Mouse (Mus musculus): Measurements from ENCODE around the gene Pwwp2a. TPM values are rescaled to one million over a fixed set of nuclear protein-coding genes. Genes with fewer than 3 reads are reported as not detected.

The Pwwp2a gene
- total and polyA plus RNA-seq, 2 experiments from 2014 or later, result 18.8 to 19.9 TPM

- TF ChIP-seq CTCF (IDR thresholded peaks at IDR 0.05), result peak; percentile 30
- ATAC-seq (ENCODE audit: low FRiP score) (no peak), DNase-seq (ENCODE audit: low spot score) (no peak)
- peaks cover 33% of the 10 kb centered on the region for H3K36me3 ChIP-seq (ENCODE audit: insufficient read depth, low read length)
- H3K27ac ChIP-seq (ENCODE audit: low read depth, low read length), result no peak overlapping the region
- H3K4me2 ChIP-seq (ENCODE audit: low read depth, low read length, poor library complexity, severe bottlenecking), result no peak overlapping the region
- H3K27me3 ChIP-seq (ENCODE audit: insufficient read depth, low read length), result no peaks in the 10 kb centered on the region
- H3K4me1 ChIP-seq (ENCODE audit: insufficient read depth, low read length), result no peaks in the 10 kb centered on the region
- H3K4me3 ChIP-seq (ENCODE audit: low read depth, low read length), result no peak overlapping the region
- no peak overlapping the region for H3K9ac ChIP-seq (replicated peaks; ENCODE audit: low read length, poor library complexity, severe bottlenecking)
- no peaks in the 10 kb centered on the region for H3K9me3 ChIP-seq (ENCODE audit: low read length)
- 87% methylated on average over 7 of the region's 7 CpGs for WGBS
Observed at GRCm38 (mm10) chr11:43728737-43729301, 47.0 kb downstream of the Pwwp2a start.

DNA sequence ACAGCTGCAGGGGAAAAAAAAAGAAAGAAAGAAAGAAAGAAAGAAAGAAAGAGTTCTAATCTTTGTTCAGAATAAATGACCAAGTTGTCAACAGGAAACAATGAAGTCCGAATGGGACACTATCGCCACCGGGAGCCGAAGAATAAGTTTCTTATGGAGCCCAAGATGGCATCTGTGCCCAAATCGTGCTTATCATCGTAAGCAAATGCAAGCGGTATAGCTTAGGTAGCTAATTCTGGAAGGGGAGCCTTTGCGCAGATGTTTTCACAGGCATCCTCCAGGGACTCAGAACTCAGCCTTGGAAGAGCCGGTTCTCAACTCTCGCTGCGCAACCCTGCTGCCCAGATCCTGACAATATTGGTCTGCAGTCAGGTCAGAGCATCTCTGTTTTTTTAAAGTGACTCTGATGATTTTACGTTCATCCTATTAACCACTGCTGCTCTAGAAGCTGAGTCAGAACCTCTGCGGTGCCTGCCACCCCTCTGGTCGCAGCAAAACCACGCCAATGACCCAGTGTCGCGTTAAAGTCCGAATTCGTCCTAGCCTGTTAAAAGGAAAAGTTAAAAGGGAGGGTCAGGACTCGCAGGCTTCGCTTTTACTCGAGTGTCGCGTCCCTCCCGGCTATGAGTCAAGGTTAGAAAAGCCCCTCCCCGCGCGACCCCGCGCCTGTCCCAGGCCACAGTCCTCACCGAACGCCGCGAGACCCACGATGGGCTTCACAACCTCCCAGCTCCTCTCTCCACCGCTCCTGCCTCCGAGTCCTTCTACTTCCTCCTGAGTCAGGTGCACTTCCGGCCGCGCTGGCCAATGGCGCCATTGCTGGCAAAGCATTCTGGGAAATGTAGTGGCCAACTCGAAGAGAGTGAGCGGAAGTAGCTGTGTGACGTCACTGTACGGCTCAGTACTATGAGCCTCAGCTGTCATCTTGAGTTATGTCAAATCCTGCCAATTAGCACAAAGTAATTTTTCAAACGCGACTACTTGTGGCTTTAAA is 65.7 kb downstream of the Pwwp2a start, which contains the start of gene Ttc1:
TSS of gene Ttc1 (minus strand) at position 776 of the 994 bp plus-strand sequence.
- H3K4me2 ChIP-seq (ENCODE audit: low read depth, low read length, poor library complexity, severe bottlenecking), result peak within 1 kb of the TSS; percentile 79
- 0 out of 2 replicates have a peak, but pooled peaks have one; percentile 17 for TF ChIP-seq CTCF (IDR thresholded peaks at IDR 0.05)
- H3K36me3 ChIP-seq (ENCODE audit: insufficient read depth, low read length), result peaks cover 11% of the 10 kb centered on the region
- H3K4me1 ChIP-seq (ENCODE audit: insufficient read depth, low read length), result no peaks in the 10 kb centered on the region
- H3K27me3 ChIP-seq (ENCODE audit: insufficient read depth, low read length), result no peaks in the 10 kb centered on the region
- DNase-seq (ENCODE audit: low spot score) (peak; percentile 99), ATAC-seq (ENCODE audit: low FRiP score) (peak; percentile 97)
- peak within 1 kb of the TSS; percentile 58 for H3K9ac ChIP-seq (replicated peaks; ENCODE audit: low read length, poor library complexity, severe bottlenecking)
- peak within 1 kb of the TSS; percentile 48 for H3K27ac ChIP-seq (ENCODE audit: low read depth, low read length)
- WGBS, result 5% methylated on average over 47 of the region's 47 CpGs
- peak within 1 kb of the TSS; percentile 66 for H3K4me3 ChIP-seq (ENCODE audit: low read depth, low read length)
- no peaks in the 10 kb centered on the region for H3K9me3 ChIP-seq (ENCODE audit: low read length)

GRCm38 (mm10) chr11:43751542-43751941 is 69.7 kb downstream of the Pwwp2a start:
- Histone ChIP-seq H3K36me3 (ENCODE audit: insufficient read depth, low read length) (no peaks in the 10 kb centered on the region), H3K9ac (replicated peaks; ENCODE audit: low read length, poor library complexity, severe bottlenecking) (no peak overlapping the region), H3K27me3 (ENCODE audit: insufficient read depth, low read length) (no peaks in the 10 kb centered on the region), H3K27ac (ENCODE audit: low read depth, low read length) (no peak overlapping the region), H3K9me3 (ENCODE audit: low read length) (no peaks in the 10 kb centered on the region), H3K4me3 (ENCODE audit: low read depth, low read length) (no peak overlapping the region), H3K4me1 (ENCODE audit: insufficient read depth, low read length) (no peaks in the 10 kb centered on the region), H3K4me2 (ENCODE audit: low read depth, low read length, poor library complexity, severe bottlenecking) (no peak overlapping the region)
- TF ChIP-seq CTCF (IDR thresholded peaks at IDR 0.05), result no peak; the same call in 1 of the 2 replicates
- 69% methylated on average over 2 of the region's 2 CpGs for WGBS
- no peak for DNase-seq (ENCODE audit: low spot score)
- no peak for ATAC-seq (ENCODE audit: low FRiP score)

GRCm38 (mm10) chr11:43754568-43754967 is 72.8 kb downstream of the Pwwp2a start:
- H3K4me3 ChIP-seq (ENCODE audit: low read depth, low read length), result no peak overlapping the region
- no peak overlapping the region for H3K27ac ChIP-seq (ENCODE audit: low read depth, low read length)
- H3K36me3 ChIP-seq (ENCODE audit: insufficient read depth, low read length), result no peaks in the 10 kb centered on the region
- DNase-seq (ENCODE audit: low spot score), result no peak
- H3K9me3 ChIP-seq (ENCODE audit: low read length), result no peaks in the 10 kb centered on the region
- ATAC-seq (ENCODE audit: low FRiP score), result no peak
- WGBS, result 95% methylated on average over 1 of the region's 1 CpGs
- H3K27me3 ChIP-seq (ENCODE audit: insufficient read depth, low read length), result no peaks in the 10 kb centered on the region
- TF ChIP-seq CTCF (IDR thresholded peaks at IDR 0.05), result no peak
- H3K4me2 ChIP-seq (ENCODE audit: low read depth, low read length, poor library complexity, severe bottlenecking), result no peak overlapping the region
- no peaks in the 10 kb centered on the region for H3K4me1 ChIP-seq (ENCODE audit: insufficient read depth, low read length)
- H3K9ac ChIP-seq (replicated peaks; ENCODE audit: low read length, poor library complexity, severe bottlenecking), result no peak overlapping the region

DNA sequence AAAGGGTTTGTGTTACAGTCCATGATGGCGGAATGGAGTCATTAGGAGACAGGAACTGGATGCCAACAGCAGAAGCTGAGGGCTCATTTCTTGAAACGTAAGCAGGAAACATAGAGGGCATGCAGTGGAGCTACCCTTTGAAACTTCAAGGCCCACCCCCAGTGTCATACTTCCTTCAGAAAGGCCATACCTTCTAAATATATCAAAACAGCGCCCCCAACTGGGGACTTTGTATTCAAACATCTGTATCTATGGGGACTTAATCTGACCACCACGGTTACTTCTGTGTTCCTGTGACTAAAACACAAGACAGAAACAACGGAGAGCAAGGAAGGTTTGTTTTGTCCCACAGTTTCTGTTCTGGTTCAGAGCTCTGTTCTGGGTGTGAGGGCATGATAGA is 73.6 kb downstream of the Pwwp2a start:
- TF ChIP-seq CTCF (IDR thresholded peaks at IDR 0.05), result no peak
- Histone ChIP-seq H3K4me1 (ENCODE audit: insufficient read depth, low read length) (no peaks in the 10 kb centered on the region), H3K9ac (replicated peaks; ENCODE audit: low read length, poor library complexity, severe bottlenecking) (no peak overlapping the region), H3K9me3 (ENCODE audit: low read length) (no peaks in the 10 kb centered on the region), H3K4me3 (ENCODE audit: low read depth, low read length) (no peak overlapping the region), H3K4me2 (ENCODE audit: low read depth, low read length, poor library complexity, severe bottlenecking) (no peak overlapping the region), H3K36me3 (ENCODE audit: insufficient read depth, low read length) (no peaks in the 10 kb centered on the region), H3K27ac (ENCODE audit: low read depth, low read length) (no peak overlapping the region), H3K27me3 (ENCODE audit: insufficient read depth, low read length) (no peaks in the 10 kb centered on the region)
- ATAC-seq (ENCODE audit: low FRiP score) (no peak), DNase-seq (ENCODE audit: low spot score) (no peak)
- 68% methylated on average over 5 of the region's 5 CpGs for WGBS

GRCm38 (mm10) chr11:43758436-43758835 is 76.6 kb downstream of the Pwwp2a start:
- no peak overlapping the region for H3K4me3 ChIP-seq (ENCODE audit: low read depth, low read length)
- H3K36me3 ChIP-seq (ENCODE audit: insufficient read depth, low read length), result no peaks in the 10 kb centered on the region
- no peak for DNase-seq (ENCODE audit: low spot score)
- H3K27ac ChIP-seq (ENCODE audit: low read depth, low read length), result no peak overlapping the region
- no peak for TF ChIP-seq CTCF (IDR thresholded peaks at IDR 0.05)
- H3K9me3 ChIP-seq (ENCODE audit: low read length), result no peaks in the 10 kb centered on the region
- WGBS, result 69% methylated on average over 2 of the region's 2 CpGs
- H3K4me1 ChIP-seq (ENCODE audit: insufficient read depth, low read length), result no peaks in the 10 kb centered on the region
- ATAC-seq (ENCODE audit: low FRiP score), result no peak
- no peak overlapping the region for H3K9ac ChIP-seq (replicated peaks; ENCODE audit: low read length, poor library complexity, severe bottlenecking)
- no peak overlapping the region for H3K4me2 ChIP-seq (ENCODE audit: low read depth, low read length, poor library complexity, severe bottlenecking)
- no peaks in the 10 kb centered on the region for H3K27me3 ChIP-seq (ENCODE audit: insufficient read depth, low read length)
